Mouse (Mus musculus): Measurements from ENCODE around the gene Gm16253. TPM values are rescaled to one million over a fixed set of nuclear protein-coding genes. Genes with fewer than 3 reads are reported as not detected.

Gm16253 gene
- polyA plus RNA-seq, 1 experiment from 2014 or later = 0.78 TPM

DNA sequence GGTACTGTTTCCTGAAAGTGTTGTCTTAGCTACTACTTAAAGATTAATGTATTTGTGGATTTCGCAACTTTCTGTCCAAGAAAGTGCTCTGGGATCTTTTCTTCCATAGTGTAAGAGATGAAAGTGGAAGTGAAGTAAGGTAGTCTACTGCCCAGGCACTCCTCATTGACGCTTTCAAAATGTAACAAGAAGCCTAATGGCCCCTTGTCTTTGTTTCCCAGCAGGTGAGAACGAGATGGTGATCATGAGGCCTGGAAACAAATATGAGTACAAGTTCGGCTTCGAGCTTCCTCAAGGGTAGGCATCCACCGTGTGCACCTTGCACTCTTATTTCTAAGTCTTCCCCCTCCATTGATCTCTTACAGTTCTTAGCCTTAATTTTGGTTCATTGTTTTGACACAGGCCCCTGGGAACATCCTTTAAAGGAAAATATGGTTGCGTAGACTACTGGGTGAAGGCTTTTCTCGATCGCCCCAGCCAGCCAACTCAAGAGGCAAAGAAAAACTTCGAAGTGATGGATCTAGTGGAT is 18.1 kb upstream of the Gm16253 start:
- H3K27me3 ChIP-seq (replicated peaks; ENCODE audit: insufficient read depth, low read length) = no peaks in the 10 kb centered on the region
- peak overlapping the region; percentile 62 for H3K4me2 ChIP-seq (replicated peaks; ENCODE audit: low read depth, low read length)
- TF ChIP-seq CTCF (IDR thresholded peaks at IDR 0.05) (no peak), EP300 (IDR thresholded peaks at IDR 0.05) (peak; percentile 49)
- peaks cover 29% of the 10 kb centered on the region for H3K36me3 ChIP-seq (ENCODE audit: insufficient read depth, low read length)
- peak overlapping the region; percentile 90 for H3K4me3 ChIP-seq (ENCODE audit: low read depth, low read length)
- whole genome bisulfite sequencing = 9% methylated on average over 10 of the region's 10 CpGs
- H3K4me1 ChIP-seq (ENCODE audit: insufficient read depth, low read depth, low read length) = peaks cover 9% of the 10 kb centered on the region; the same call in 1 of the 2 replicates
- H3K27ac ChIP-seq (ENCODE audit: low read length) = peak overlapping the region; percentile 99
- peak overlapping the region; percentile 100 for H3K9ac ChIP-seq (replicated peaks; ENCODE audit: low read depth)
- DNase-seq (ENCODE audit: low spot score) (peak; percentile 63), ATAC-seq (no peak)
- no peaks in the 10 kb centered on the region for H3K9me3 ChIP-seq (ENCODE audit: low read length)

DNA sequence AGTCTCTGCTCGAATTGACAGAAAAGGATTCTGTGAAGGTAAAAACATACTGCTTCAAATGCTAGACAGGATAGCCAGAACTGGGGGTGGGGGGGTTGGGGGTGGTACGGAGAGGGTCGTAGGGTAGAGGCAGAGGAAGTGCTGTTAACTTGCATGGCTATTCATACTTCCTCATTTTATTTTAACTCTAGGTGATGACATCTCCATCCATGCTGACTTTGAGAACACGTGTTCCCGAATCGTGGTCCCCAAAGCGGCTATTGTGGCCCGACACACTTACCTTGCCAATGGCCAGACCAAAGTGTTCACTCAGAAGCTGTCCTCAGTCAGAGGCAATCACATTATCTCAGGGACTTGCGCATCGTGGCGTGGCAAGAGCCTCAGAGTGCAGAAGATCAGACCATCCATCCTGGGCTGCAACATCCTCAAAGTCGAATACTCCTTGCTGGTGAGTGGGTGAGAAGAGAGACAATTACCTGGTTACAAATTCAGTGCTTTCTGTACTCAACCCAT is 17.3 kb upstream of the Gm16253 start:
- H3K27me3 ChIP-seq (replicated peaks; ENCODE audit: insufficient read depth, low read length) = no peaks in the 10 kb centered on the region
- H3K36me3 ChIP-seq (ENCODE audit: insufficient read depth, low read length) = peaks cover 29% of the 10 kb centered on the region
- peak overlapping the region; percentile 99 for H3K27ac ChIP-seq (ENCODE audit: low read length)
- peak overlapping the region; percentile 62 for H3K4me2 ChIP-seq (replicated peaks; ENCODE audit: low read depth, low read length)
- H3K4me1 ChIP-seq (ENCODE audit: insufficient read depth, low read depth, low read length) = peaks cover 11% of the 10 kb centered on the region; the same call in 1 of the 2 replicates
- TF ChIP-seq EP300 (IDR thresholded peaks at IDR 0.05) (no peak), CTCF (IDR thresholded peaks at IDR 0.05) (no peak)
- peak overlapping the region; percentile 100 for H3K9ac ChIP-seq (replicated peaks; ENCODE audit: low read depth)
- no peaks in the 10 kb centered on the region for H3K9me3 ChIP-seq (ENCODE audit: low read length)
- no peak for ATAC-seq
- WGBS = 29% methylated on average over 12 of the region's 12 CpGs
- DNase-seq (ENCODE audit: low spot score) = peak; percentile 47
- peak overlapping the region; percentile 90 for H3K4me3 ChIP-seq (ENCODE audit: low read depth, low read length)

DNA sequence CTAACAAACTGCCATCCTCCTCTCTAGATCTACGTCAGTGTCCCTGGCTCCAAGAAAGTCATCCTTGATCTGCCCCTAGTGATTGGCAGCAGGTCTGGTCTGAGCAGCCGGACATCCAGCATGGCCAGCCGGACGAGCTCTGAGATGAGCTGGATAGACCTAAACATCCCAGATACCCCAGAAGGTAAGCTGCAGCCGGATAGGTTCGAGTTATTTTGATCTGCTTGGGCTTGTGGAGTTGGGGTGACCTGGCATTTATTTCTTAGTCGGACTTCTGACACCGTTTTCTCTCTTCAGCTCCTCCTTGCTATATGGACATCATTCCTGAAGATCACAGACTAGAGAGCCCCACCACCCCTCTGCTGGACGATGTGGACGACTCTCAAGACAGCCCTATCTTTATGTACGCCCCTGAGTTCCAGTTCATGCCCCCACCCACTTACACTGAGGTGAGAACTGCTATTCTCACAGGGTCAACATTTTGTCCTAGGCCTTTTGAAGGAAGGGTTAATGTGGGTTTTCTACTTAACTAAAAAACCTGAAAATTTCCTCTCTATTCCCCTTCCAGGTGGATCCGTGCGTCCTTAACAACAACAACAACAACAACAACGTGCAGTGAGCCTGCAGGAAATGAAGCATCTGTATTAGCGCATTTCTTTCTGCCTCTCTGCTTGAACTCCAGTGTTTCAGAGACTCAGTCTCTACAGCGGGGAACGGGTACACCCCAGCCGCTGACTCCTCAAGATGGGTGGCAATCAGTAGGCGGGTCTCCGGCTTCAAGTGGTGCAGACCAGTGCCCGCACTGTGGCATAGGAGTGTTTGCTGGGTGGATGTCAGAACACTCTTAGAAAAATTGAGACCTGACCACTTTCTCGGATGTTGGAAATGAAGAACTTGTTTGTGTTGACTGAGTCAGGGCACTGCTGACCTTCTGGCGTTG is 16.6 kb upstream of the Gm16253 start:
- Histone ChIP-seq H3K4me2 (replicated peaks; ENCODE audit: low read depth, low read length) (peak overlapping the region; percentile 62), H3K4me3 (ENCODE audit: low read depth, low read length) (peak overlapping the region; percentile 90), H3K9me3 (ENCODE audit: low read length) (no peaks in the 10 kb centered on the region), H3K36me3 (ENCODE audit: insufficient read depth, low read length) (peaks cover 29% of the 10 kb centered on the region), H3K9ac (replicated peaks; ENCODE audit: low read depth) (peak overlapping the region; percentile 100), H3K27me3 (replicated peaks; ENCODE audit: insufficient read depth, low read length) (no peaks in the 10 kb centered on the region), H3K4me1 (ENCODE audit: insufficient read depth, low read depth, low read length) (peaks cover 16% of the 10 kb centered on the region; the same call in 1 of the 2 replicates), H3K27ac (ENCODE audit: low read length) (peak overlapping the region; percentile 99)
- 29% methylated on average over 23 of the region's 23 CpGs for WGBS
- TF ChIP-seq CTCF (IDR thresholded peaks at IDR 0.05) (no peak), EP300 (IDR thresholded peaks at IDR 0.05) (no peak)
- ATAC-seq (no peak), DNase-seq (ENCODE audit: low spot score) (peak; percentile 56)

DNA sequence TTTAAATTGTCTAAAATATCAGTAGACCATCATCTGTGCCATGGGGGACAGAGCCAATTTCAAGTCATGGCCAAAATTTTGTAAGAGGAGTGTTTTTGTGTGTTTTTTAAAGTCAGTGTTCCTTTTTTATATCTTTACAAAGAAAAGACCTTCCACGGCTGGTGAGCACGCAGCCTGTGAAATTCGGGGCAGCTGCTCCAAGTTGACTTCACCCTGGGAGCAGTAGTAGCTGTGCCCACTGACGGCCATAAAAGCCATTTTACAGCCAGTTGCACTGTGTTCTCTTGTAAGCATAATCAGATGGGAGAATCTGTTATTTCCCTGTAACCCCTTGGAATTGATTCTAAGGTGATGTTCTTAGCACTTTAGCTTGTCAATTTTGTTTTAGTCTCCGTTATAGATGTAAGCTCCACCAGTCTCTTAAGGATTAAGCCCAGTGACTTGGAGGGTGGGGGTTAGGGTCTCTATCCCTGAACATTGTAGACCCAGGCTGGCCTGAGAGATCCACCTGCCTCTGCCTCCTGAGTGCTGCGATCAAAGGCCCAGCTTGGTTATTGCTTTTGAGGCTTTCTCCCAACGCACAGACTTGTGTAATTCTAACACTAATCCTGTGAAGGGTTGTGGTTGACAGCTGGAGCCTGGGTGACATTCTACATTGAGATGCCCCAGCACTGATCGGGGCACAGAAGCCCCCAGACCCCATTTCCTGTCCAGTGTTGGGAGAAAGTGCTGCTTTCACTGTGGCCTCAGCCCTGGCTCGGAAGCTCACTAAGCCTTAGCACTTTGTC is 15.7 kb upstream of the Gm16253 start:
- peak; percentile 23 for TF ChIP-seq EP300 (IDR thresholded peaks at IDR 0.05)
- TF ChIP-seq CTCF (IDR thresholded peaks at IDR 0.05) = no peak
- Histone ChIP-seq H3K9me3 (ENCODE audit: low read length) (no peaks in the 10 kb centered on the region), H3K9ac (replicated peaks; ENCODE audit: low read depth) (peak overlapping the region; percentile 100), H3K27me3 (replicated peaks; ENCODE audit: insufficient read depth, low read length) (no peaks in the 10 kb centered on the region), H3K4me3 (ENCODE audit: low read depth, low read length) (peak overlapping the region; percentile 90), H3K4me1 (ENCODE audit: insufficient read depth, low read depth, low read length) (peaks cover 10% of the 10 kb centered on the region; the same call in 1 of the 2 replicates), H3K27ac (ENCODE audit: low read length) (peak overlapping the region; percentile 99), H3K36me3 (ENCODE audit: insufficient read depth, low read length) (peaks cover 29% of the 10 kb centered on the region), H3K4me2 (replicated peaks; ENCODE audit: low read depth, low read length) (peak overlapping the region; percentile 62)
- ATAC-seq (no peak), DNase-seq (ENCODE audit: low spot score) (no peak)
- WGBS = 51% methylated on average over 9 of the region's 9 CpGs

DNA sequence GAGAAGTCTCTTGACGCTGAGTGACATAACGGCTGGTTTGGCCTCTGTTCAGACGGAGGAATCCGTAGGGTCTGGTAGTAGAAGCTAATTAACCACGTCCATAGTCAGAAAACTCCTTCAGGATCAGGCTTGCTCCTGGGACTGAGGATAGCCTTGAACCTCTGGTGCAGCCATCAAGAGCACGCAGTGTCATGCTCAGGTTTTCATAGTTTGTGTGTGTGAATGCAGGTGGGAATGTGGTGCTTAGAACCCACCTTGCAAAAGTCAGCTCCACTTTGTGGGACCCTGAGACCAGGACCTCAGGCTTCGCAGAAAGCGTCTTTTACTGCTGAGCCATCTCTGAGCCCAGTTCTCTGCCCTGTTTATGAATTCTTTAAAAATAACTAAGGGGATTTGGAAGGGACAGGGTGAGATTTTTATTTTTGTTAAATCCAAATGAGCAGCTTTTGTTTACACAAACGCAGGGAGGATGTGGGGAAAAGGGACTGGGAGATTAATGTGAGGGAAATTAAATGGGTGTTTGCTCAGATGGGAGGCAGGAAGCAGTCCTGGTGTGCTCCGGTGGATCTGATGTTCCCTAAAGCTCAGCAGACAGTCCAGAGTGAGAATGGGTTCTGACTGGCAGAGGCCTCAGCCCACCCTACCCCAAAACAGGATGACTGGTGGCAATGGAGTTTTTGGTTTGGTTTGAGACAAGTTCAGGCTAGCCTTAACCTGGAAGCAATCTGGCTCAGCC is 14.7 kb upstream of the Gm16253 start:
- Histone ChIP-seq H3K4me3 (ENCODE audit: low read depth, low read length) (peak overlapping the region; percentile 90), H3K36me3 (ENCODE audit: insufficient read depth, low read length) (peaks cover 29% of the 10 kb centered on the region), H3K9ac (replicated peaks; ENCODE audit: low read depth) (peak overlapping the region; percentile 100), H3K4me1 (ENCODE audit: insufficient read depth, low read depth, low read length) (peaks cover 8% of the 10 kb centered on the region; the same call in 1 of the 2 replicates), H3K27ac (ENCODE audit: low read length) (peak overlapping the region; percentile 99), H3K4me2 (replicated peaks; ENCODE audit: low read depth, low read length) (peak overlapping the region; percentile 62), H3K9me3 (ENCODE audit: low read length) (no peaks in the 10 kb centered on the region), H3K27me3 (replicated peaks; ENCODE audit: insufficient read depth, low read length) (no peaks in the 10 kb centered on the region)
- peak; percentile 13; the same call in 1 of the 2 replicates for ATAC-seq
- TF ChIP-seq CTCF (IDR thresholded peaks at IDR 0.05) = no peak
- peak; percentile 56; the same call in 1 of the 2 replicates for TF ChIP-seq EP300 (IDR thresholded peaks at IDR 0.05)
- 26% methylated on average over 10 of the region's 10 CpGs for WGBS
- peak; percentile 81 for DNase-seq (ENCODE audit: low spot score)

All from lung, postnatal 0 days (tissue).